Mouse (Mus musculus) layer of hippocampus, adult 8-10 months (tissue): ENCODE results near the gene Coa3. TPM values are rescaled to one million over a fixed set of nuclear protein-coding genes. Genes with fewer than 3 reads are reported as not detected.

Experiments used
- DNase-seq, 2 experiments: peaks; one replicate each; pipeline ENCODE4 v3.0.0; 2022; ENCODE audit warnings: low spot score in 2 of 2
- total RNA-seq, 4 experiments: library from RNA; stranded (reverse); gene quantifications; 2 replicates each; pipeline ENCODE4 v1.2.4; 2022

Coa3 gene
- total RNA-seq, 4 experiments from 2014 or later, result 90.3 to 98.9 (median 91.4) TPM

GRCm38 (mm10) chr11:101253613-101254389 lies 25.1 kb downstream of the Coa3 start, which contains the start of gene Vps25:
Gene Vps25 (plus strand): TSS chr11:101253707.
- DNase-seq, result peak; percentile 72 to 81

DNA sequence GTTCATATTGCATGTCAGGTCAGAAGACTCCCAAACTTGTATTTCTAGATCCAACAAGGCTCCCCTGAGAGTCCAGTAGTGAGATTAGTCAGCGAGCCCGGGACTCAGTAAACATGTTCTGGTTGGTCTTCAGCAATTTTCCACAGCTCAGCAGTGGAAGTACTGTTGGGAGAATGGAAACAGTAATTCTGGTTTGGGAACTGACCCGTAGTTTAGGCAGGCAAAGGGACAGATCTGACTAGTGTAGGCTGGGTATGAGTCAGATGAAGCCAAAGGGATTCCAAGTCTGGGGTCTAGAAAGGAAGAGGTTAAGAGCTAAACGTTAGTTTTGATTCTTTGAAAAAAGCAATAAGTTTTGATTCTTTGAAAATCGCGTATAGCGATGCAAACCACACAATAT lies 26.0 kb downstream of the Coa3 start:
- DNase-seq, result no peak

- DNase-seq, result no peak
These were observed 27.9 kb downstream of the Coa3 start for GRCm38 (mm10) chr11:101251031-101251430.

- peak in 1 of 2 experiments; percentile 73 for DNase-seq
These were observed 30.5 kb downstream of the Coa3 start for GRCm38 (mm10) chr11:101248258-101248994.

DNA sequence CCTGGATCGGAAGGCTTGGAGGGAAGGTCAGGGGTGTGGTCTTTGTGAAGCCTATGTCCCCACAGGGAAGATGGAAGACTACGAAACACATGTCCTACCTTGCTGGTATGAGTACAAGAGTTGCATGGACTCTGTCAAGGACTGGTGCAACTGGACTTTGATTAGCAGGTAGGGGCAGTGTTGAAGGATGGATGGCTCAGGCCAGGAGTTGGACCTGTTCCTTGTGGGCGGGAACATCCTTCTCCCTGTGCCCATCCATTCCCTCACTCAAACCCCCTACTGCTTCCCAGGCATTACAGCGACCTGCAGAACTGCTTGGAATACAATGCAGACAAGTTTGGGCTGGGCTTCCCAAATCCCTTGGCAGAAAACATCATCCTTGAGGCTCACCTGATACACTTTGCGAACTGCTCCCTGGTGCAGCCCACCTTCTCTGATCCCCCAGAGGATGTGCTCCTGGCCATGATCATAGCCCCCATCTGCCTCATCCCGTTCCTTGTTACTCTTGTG lies 31.3 kb downstream of the Coa3 start:
- DNase-seq, result no peak

GRCm38 (mm10) chr11:101246702-101247012 lies 32.3 kb downstream of the Coa3 start:
- DNase-seq, result no peak

DNA sequence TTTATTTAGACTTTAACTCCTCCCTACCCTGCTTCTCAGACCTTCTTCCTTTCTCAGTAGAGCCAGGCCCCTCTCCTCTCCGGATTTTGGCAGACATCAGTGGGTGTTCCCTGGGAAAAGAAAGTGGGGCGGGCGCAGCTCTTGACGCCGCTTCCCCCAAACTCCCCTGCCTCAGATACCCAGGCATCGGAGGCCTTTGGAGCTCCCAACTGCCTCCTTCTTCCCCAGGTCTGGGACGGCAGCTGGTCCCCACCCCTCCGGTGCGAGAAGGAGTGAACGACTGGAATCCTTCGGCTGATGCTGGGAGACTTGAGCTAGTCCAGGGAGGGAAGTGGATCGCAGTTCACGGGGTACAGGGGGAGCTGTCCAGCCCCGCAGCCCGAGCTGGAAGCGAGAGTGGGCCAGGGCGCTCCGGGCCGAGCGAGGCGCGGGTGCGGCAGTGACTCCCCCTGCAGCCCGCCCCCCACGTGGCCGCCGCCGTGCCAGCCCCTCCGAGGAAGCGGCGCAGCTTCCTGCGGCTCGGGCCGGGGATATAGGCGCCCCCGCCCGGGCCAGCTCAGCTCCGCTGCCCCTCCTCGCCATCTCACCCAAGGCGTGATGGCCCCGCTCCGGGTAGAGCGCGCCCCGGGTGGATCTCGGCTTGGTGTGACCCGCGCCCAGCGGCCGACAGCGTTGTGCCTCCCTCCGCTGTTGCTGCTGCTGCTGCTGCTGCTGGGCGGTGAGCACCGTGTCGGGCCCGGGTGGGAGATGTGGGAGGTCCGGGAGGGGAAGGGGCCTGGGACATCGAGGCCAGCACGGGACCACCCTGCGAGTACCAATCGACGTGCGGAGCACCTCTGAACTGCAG lies 32.8 kb downstream of the Coa3 start, which contains the start of gene Ramp2:
TSS of gene Ramp2 (plus strand) at position 174 of the 847 bp plus-strand sequence.
- no peak for DNase-seq

GRCm38 (mm10) chr11:101245071-101245470 lies 33.8 kb downstream of the Coa3 start:
- DNase-seq, result no peak

DNA sequence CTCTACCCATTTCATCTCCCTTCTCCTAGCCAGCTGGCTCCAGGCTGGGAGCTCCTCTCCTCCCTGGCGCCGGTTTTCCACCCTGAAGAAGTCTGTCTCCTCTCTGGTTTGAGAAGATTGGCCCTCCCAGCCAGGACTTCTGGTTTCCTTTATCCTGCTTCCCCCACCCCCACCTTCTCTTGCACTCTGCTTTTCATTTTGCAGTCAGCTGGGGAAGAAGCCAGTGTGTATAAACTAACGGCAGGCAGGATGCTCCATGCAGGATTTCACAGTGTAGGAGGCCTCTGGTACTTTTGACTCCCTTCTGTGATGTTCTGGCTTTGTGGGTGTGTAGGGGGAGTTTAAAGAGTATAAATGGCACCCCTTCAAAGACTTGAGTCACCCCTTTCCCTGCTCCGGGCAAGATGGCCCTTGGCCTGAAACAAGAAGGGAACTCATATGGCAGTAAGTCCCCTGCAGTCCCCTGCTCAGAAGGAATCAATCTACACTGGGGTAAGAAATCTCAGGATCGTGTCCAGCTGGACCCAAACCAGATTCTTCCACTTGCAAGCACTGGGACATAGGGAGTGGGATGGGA lies 40.8 kb downstream of the Coa3 start:
- peak in 1 of 2 experiments; percentile 51 for DNase-seq

GRCm38 (mm10) chr11:101236782-101237181 lies 42.1 kb downstream of the Coa3 start:
- no peak for DNase-seq

DNA sequence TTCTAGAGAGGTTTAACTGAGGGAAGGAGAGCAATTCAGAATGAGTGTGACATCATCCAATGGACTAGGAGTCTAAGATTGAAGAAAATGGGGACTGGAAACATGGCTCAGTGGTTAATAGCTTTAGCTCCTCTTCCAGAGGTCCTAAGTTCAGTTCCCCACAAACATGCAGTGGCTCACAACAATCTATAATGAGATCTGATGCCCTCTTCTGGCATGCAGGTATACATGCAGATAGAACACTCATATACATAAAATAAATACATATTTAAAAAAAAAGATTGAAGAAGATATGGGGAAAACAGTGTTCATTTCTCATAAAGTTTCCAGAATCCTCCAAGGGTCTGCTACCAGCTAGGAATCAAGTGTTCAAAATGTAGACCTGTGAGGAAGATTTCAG lies 43.5 kb downstream of the Coa3 start:
- DNase-seq, result no peak

DNA sequence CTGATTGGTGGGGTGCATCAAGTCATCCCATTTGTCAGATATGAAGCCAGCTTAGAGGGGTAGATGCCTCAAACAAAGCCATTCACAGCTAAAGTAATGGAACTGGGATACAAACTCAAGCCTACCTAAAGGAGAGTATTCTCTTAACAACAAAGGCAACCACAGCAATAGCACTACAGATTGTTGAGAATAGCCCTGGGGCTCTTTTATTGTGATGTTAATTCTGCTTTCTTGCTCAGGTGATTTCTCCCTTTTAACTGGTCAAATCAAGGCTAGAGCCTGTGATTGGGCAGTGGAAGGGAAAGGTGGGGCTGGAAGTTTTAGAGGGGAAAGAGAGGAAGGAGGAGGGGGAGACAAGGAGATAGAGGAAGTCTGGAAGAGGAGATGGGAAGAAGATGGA lies 44.8 kb downstream of the Coa3 start:
- no peak for DNase-seq

DNA sequence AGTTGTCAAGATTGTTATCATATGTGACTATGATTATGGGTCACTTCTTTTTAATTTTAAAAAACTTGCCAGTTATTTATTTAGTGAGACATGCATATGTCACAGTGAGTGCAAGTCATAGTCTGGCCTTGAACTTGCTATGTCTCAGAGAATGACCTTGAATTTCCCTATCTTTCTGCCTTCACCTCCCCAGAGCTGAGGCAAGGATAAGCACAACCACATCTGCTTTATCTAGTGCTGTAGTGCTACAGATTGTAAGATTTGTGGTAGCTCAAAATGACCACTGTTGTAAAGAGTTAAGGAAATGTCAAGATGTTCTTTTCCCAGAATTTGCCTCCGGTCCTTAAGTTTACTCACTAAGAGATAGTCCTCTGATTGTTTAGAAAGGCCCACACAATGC lies 45.7 kb downstream of the Coa3 start:
- DNase-seq, result no peak

- DNase-seq, result no peak
These were observed 46.7 kb downstream of the Coa3 start for GRCm38 (mm10) chr11:101232010-101232839.

GRCm38 (mm10) chr11:101230991-101231871 lies 47.7 kb downstream of the Coa3 start:
- DNase-seq, result peak in 1 of 2 experiments; percentile 21

GRCm38 (mm10) chr11:101230526-101230925 lies 48.4 kb downstream of the Coa3 start:
- no peak for DNase-seq

- peak in 1 of 2 experiments; percentile 31 for DNase-seq
These were observed 48.8 kb downstream of the Coa3 start for GRCm38 (mm10) chr11:101230061-101230511.

DNA sequence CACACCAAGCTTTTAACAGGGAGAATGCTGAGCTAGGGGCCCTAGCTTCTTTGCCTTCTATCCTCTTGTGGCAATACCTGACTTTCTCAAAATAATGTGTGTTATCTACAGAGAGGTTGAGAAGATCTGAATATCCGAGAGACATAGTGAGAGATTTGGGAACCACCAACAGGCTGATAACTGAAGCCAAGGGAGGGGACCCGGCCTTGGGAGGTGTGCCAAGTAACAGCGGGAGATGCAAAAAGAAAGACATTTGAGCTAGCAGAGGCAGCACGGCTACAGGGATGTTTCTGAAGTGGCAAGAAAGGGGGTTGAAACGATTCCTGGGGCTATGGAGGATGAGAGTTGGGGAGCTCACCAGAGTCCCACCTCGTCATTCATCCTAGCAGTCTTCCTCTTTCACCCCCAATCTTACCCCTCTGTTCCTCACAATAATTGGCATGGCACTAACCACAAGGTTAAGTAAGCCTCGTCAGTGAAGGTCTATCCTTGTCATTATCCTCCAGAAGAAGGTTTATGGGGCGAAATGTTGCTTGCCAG lies 49.5 kb downstream of the Coa3 start:
- no peak for DNase-seq
